Mouse (Mus musculus) midbrain, postnatal 0 days (tissue): Measurements from ENCODE around the gene Yif1b. TPM values are rescaled to one million over a fixed set of nuclear protein-coding genes. Genes with fewer than 3 reads are reported as not detected.

Experiments used
- ATAC-seq: fragments of 200-750 bp; cut with Nextera tagmentation; 2 replicates; pipeline ENCODE4 v1.8.0; 2017; ENCODE audit warnings: moderate number of reproducible peaks, mild to moderate bottlenecking, moderate TSS enrichment, moderate library complexity; ENCODE audit not compliant: low FRiP score
- DNase-seq: peaks from one replicate; pipeline ENCODE4 v3.0.0-alpha.2; 2015; ENCODE audit warnings: low spot score
- H3K27ac ChIP-seq: fragments of 300-500 bp; sonication (generic); 2 replicates; pipeline ENCODE4 v1.5.1; 2014; ENCODE audit warnings: low read depth, mild to moderate bottlenecking, low read length, mixed read lengths
- H3K27me3 ChIP-seq: fragments of 300-500 bp; sonication (generic); 2 replicates; pipeline ENCODE4 v1.6.1; 2014; ENCODE audit warnings: low read length, control low read depth, mixed read lengths; ENCODE audit not compliant: insufficient read depth
- H3K36me3 ChIP-seq: fragments of 300-500 bp; sonication (generic); 2 replicates; pipeline ENCODE4 v1.6.1; 2014; ENCODE audit warnings: low read length, control low read depth, mixed read lengths; ENCODE audit not compliant: insufficient read depth
- H3K4me1 ChIP-seq: fragments of 300-500 bp; sonication (generic); 2 replicates; pipeline ENCODE4 v1.6.1; 2014; ENCODE audit warnings: mild to moderate bottlenecking, control low read depth, antibody characterized with exemption, low read length, mixed read lengths; ENCODE audit not compliant: insufficient read depth
- H3K4me2 ChIP-seq: fragments of 300-500 bp; sonication (generic); 2 replicates; pipeline ENCODE4 v1.6.1; 2014; ENCODE audit warnings: low read depth, mild to moderate bottlenecking, low read length, mixed read lengths; ENCODE audit not compliant: poor library complexity, severe bottlenecking
- H3K4me3 ChIP-seq: fragments of 300-500 bp; sonication (generic); 2 replicates; pipeline ENCODE4 v1.5.1; 2014; ENCODE audit warnings: low read depth, mild to moderate bottlenecking, low read length, moderate library complexity
- H3K9ac ChIP-seq: fragments of 300-500 bp; sonication (generic); replicated peaks from 2 replicates; pipeline ENCODE4 v1.6.1; 2014; ENCODE audit warnings: mild to moderate bottlenecking, low read length, moderate library complexity, mixed read lengths; ENCODE audit not compliant: poor library complexity, severe bottlenecking
- H3K9me3 ChIP-seq: fragments of 300-500 bp; sonication (generic); 2 replicates; pipeline ENCODE4 v1.6.1; 2016; ENCODE audit warnings: low read length, control low read depth
- CTCF ChIP-seq: IDR thresholded peaks from 2 replicates; pipeline ENCODE4 v1.5.1; 2016; ENCODE audit warnings: antibody characterized with exemption, mild to moderate bottlenecking
- WGBS: fragments of 180-500 bp; shearing (Covaris S2); extraction: QIAGEN DNeasy Blood & Tissue Kit; methylation state at CpG from one replicate; pipeline ENCODE4 v1.1.7; 2014; 5-methylcytosine and 5-hydroxymethylcytosine counted together
- polyA plus RNA-seq: library from polyadenylated mRNA; unstranded; fragments of >200 nt; fragmentation: Nextera tagmentation; extraction: Ambion mirVana; gene quantifications from 2 replicates; pipeline ENCODE4 v1.2.1, GENCODE M21; 2015
- total RNA-seq: library from RNA; depleted of rRNA; stranded (reverse); fragments of >200 nt; gene quantifications from 2 replicates; pipeline ENCODE4 v1.2.3, GENCODE M21; 2014

Yif1b gene
- total and polyA plus RNA-seq, 2 experiments from 2014 or later, result 122 to 127 TPM

DNA sequence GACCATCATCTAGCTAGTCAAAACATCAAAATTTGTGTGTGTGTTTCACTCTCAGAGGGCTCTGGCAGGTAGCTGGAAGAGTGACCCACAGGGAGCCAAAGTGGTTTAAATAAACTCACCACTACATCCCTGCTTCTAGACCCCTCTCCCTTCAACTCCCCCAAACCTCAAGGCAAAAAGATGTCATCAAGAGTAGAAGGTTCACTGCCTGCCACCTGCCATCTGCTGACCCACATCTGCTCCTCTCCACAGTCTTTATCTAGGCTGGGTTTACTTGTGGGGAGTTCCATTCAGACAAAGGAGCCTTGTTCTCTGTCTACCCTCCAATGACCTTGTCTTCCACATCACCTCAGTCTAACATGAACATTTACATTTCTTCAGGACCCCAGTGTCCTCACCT, 41.1 kb downstream of the Yif1b start:
- H3K4me3 ChIP-seq, result no peak overlapping the region
- no peaks in the 10 kb centered on the region for H3K36me3 ChIP-seq
- DNase-seq, result no peak
- no peak for TF ChIP-seq CTCF
- no peak overlapping the region for H3K9ac ChIP-seq
- H3K27me3 ChIP-seq, result 0 out of 2 replicates have a peak, but pooled peaks cover 3% of the 10 kb centered on the region
- no peak overlapping the region for H3K27ac ChIP-seq
- 0 out of 2 replicates have a peak, but pooled peaks cover 2% of the 10 kb centered on the region for H3K4me1 ChIP-seq
- no peak for ATAC-seq
- H3K4me2 ChIP-seq, result no peak overlapping the region
- no peaks in the 10 kb centered on the region for H3K9me3 ChIP-seq

DNA sequence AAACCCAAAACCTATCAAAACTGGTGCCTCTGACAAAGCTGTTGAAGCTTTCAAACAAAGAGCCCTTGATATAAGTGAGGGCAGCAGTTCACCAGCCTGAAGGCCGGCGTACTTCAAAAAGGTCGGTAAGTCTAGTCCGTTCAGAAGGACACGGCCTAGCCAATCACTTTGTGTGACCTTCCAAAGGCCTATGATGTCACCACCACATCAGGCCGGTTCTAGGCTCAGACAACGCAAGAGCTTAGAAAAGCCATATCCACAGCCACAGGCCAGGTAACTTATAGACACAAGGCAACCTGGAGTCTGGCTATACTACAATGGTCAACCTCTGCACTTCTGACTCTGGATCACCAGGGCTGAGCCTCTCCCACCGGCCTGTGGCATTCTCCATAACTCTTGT, 41.8 kb downstream of the Yif1b start:
- 0 out of 2 replicates have a peak, but pooled peaks cover 2% of the 10 kb centered on the region for H3K4me1 ChIP-seq
- no peak overlapping the region for H3K4me2 ChIP-seq
- ATAC-seq (no peak), DNase-seq (no peak)
- no peak for TF ChIP-seq CTCF
- H3K4me3 ChIP-seq, result no peak overlapping the region
- H3K9ac ChIP-seq, result no peak overlapping the region
- H3K27ac ChIP-seq, result no peak overlapping the region
- H3K9me3 ChIP-seq, result no peaks in the 10 kb centered on the region
- WGBS, result 96% methylated on average over 8 of the region's 8 CpGs
- 0 out of 2 replicates have a peak, but pooled peaks cover 8% of the 10 kb centered on the region for H3K27me3 ChIP-seq
- H3K36me3 ChIP-seq, result no peaks in the 10 kb centered on the region

DNA sequence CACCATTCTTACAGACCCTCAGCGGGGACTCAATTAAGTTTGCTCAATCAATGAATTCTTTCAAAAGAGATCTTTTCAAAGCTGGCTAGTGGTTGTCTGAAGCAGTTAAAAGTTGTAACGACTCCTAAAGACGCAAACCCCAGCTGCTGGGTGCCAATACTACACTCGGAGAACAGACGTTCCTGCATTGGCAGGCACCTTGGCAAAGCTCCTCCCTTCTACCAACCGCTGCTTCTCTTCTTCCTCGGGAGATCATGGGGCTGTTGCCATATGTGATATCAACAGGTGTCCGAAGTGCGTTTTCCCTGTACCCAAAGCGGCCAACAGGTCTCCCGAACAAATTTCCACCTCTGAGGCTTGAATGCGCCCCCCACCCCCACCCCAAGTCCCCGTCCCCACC, 42.7 kb downstream of the Yif1b start:
- ATAC-seq (no peak), DNase-seq (peak; percentile 28)
- Histone ChIP-seq H3K9me3 (no peaks in the 10 kb centered on the region), H3K9ac (peak overlapping the region; percentile 79; the same call in 1 of the 2 replicates), H3K27ac (no peak overlapping the region), H3K4me1 (0 out of 2 replicates have a peak, but pooled peaks cover 2% of the 10 kb centered on the region), H3K4me2 (peak overlapping the region; percentile 97), H3K36me3 (no peaks in the 10 kb centered on the region), H3K4me3 (peak overlapping the region; percentile 68), H3K27me3 (0 out of 2 replicates have a peak, but pooled peaks cover 8% of the 10 kb centered on the region)
- 13% methylated on average over 13 of the region's 13 CpGs for WGBS
- TF ChIP-seq CTCF, result no peak

DNA sequence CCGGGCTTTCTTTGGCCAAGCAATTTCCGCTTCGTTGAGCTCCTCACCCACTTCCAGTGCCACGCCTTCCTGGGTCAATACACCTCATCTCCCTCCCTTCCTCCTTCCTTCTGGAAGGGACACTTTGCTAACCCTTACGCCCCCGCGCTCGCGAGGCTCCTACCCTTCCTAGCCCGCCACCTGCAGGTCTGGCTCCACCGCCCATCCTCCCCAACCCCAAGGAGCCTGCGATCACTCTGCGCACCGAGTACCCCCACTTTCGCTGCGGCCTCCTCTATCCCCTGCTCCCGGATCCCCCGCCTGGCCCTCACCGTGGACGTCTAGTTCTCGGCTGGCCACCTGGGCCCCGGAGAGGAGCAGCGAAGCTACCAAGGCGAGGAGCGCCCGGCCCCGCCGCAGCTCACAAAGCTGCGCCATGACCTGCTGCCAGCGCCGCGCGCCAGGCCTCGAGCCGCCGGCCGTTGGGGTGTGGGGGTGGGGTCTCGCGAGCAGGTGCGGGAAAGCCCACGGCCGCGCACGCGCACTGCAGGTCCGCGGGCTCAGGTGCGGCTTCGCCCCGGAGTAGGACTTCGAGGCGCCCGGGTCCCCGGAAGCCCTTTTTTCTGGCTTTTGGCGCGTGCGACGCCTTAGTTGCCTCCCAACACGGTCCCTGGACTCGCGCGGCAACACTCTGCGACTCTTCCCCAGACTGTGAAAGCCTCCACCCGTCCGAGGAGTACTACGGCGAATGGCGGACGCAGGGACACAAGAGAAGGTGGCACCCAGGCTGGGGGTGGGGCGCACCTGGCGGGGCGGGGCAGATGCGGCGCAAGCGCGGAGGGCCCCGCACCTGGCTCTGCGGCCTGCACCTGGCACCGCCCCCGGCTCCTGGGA, 43.3 kb downstream of the Yif1b start, which contains the start of gene Spint2:
Spint2 (minus strand) TSS at position 712 of the 873 bp plus-strand sequence.
- Histone ChIP-seq H3K27ac (peak within 1 kb of the TSS; percentile 21; the same call in 1 of the 2 replicates), H3K4me2 (peak within 1 kb of the TSS; percentile 97), H3K4me3 (peak within 1 kb of the TSS; percentile 68), H3K27me3 (0 out of 2 replicates have a peak, but pooled peaks cover 8% of the 10 kb centered on the region), H3K9me3 (no peaks in the 10 kb centered on the region), H3K4me1 (0 out of 2 replicates have a peak, but pooled peaks cover 2% of the 10 kb centered on the region), H3K36me3 (no peaks in the 10 kb centered on the region), H3K9ac (peak within 1 kb of the TSS; percentile 79)
- ATAC-seq (peak; percentile 85), DNase-seq (peak; percentile 60)
- under 1% methylated on average over 75 of the region's 80 CpGs for WGBS
- TF ChIP-seq CTCF, result peak; percentile 44

DNA sequence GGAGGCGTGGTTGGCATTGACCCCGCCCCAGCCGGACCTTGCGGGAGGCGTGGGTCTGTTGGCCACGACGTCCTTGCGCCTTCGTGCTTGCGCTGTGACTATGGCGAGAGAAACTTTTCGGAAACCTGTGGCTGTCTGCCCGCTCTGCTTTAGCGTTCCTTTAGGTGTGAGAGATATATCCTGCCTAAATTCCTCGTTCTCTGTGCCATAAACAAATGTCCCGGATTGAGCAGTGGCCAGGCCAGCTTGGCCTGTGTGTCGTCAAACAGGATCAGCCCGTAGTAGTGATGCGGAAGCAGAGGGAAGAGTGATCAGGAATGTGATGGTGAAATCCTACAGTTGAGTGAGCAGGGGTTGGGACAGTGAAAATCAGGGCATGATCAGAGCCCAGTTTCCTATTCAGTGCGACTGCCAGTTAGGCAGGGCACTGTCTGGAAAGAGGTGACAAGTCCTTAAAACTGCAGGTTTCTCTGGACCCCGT, 44.0 kb downstream of the Yif1b start:
- H3K27ac ChIP-seq, result no peak overlapping the region
- 0 out of 2 replicates have a peak, but pooled peaks cover 8% of the 10 kb centered on the region for H3K27me3 ChIP-seq
- 11% methylated on average over 21 of the region's 21 CpGs for WGBS
- no peaks in the 10 kb centered on the region for H3K36me3 ChIP-seq
- H3K4me1 ChIP-seq, result 0 out of 2 replicates have a peak, but pooled peaks cover 2% of the 10 kb centered on the region
- H3K9ac ChIP-seq, result peak overlapping the region; percentile 79
- H3K4me2 ChIP-seq, result peak overlapping the region; percentile 97
- H3K4me3 ChIP-seq, result peak overlapping the region; percentile 68
- no peak for DNase-seq
- ATAC-seq, result 0 out of 2 replicates have a peak, but pooled peaks have one; percentile 7
- TF ChIP-seq CTCF, result no peak
- H3K9me3 ChIP-seq, result no peaks in the 10 kb centered on the region
